Mouse (Mus musculus): ENCODE data around the gene Gm19426. TPM values are rescaled to one million over a fixed set of nuclear protein-coding genes. Genes with fewer than 3 reads are reported as not detected.
A peak's percentile ranks its signal among the peaks of the same experiment; 100 is the strongest.

Gene Gm19426
- 6.7 and 7.2 TPM in 2 replicates for polyA plus RNA-seq (2015; fragmentation: Nextera tagmentation; extraction: Ambion mirVana)

DNA sequence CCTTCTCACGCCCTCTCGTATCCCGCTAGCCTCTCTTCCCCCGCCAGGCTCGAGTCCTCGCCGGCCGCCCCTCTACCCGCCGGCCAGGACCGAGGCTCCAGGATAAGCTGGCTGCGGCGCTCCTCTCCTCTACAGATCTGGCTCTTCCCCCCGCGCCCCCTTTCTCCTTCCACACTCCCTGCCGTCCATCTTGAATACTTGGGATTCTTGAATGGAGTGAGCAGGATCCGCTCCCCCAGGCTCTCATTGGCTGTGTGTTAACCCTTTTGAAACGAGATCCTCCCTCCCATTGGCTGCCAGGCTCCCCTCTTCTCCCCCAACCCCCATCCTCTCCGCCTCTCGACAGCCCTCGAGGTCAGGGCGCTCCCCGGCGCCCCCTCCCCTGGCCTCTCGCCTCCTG, at the start of gene Gm19426:
TSS of gene Gm19426 (minus strand) at position 95 of the 400 bp plus-strand sequence.
- Histone ChIP-seq H3K27me3 (replicated peaks) (no peaks in the 10 kb centered on the region), H3K4me2 (peak within 1 kb of the TSS; percentile 80), H3K9ac (peak within 1 kb of the TSS; percentile 98), H3K4me3 (replicated peaks) (peak within 1 kb of the TSS; percentile 95), H3K4me1 (peaks cover 38% of the 10 kb centered on the region), H3K9me3 (no peaks in the 10 kb centered on the region), H3K36me3 (peaks cover 10% of the 10 kb centered on the region; the same call in 1 of the 2 replicates), H3K27ac (peak within 1 kb of the TSS; percentile 99)
- under 1% methylated on average over 25 of the region's 25 CpGs for WGBS
- peak; percentile 92 for ATAC-seq (ENCODE audit: insufficient read depth, low FRiP score, low read depth)

DNA sequence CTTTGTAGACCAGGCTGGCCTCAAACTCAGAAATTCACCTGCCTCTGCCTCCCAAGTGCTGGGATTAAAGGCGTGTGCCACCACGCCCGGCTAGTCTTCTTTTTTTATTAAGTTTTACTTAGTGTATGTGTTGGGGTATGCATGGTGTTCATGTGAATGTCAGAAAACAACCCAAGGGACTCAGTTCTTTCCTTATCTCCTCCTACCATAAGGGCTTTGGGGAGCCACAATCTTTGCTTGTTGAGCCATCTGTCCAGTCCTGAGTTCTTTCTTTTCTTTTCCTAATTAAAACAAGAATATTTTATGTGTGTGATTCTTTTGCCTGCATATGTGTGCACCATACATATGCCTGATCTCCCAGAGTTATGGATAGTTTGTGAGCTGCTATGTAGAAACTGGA, 49.7 kb upstream of the Gm19426 start:
- Histone ChIP-seq H3K9me3 (no peaks in the 10 kb centered on the region), H3K4me2 (no peak overlapping the region)
- 83% methylated on average over 3 of the region's 3 CpGs for whole genome bisulfite sequencing

GRCm38 (mm10) chr2:84792516-84792915, 49.1 kb upstream of the Gm19426 start:
- no peak for ATAC-seq (ENCODE audit: insufficient read depth, low FRiP score, low read depth)
- Histone ChIP-seq H3K4me2 (no peak overlapping the region), H3K9me3 (no peaks in the 10 kb centered on the region)

More for the DNA sequence above, 49.7 kb upstream of the Gm19426 start:
- H3K4me3 ChIP-seq (replicated peaks), result no peak overlapping the region
- no peak for ATAC-seq (ENCODE audit: insufficient read depth, low FRiP score, low read depth)
- no peak overlapping the region for H3K9ac ChIP-seq
- H3K36me3 ChIP-seq, result no peaks in the 10 kb centered on the region
- no peaks in the 10 kb centered on the region for H3K4me1 ChIP-seq
- no peak overlapping the region for H3K27ac ChIP-seq
- no peaks in the 10 kb centered on the region for H3K27me3 ChIP-seq (replicated peaks)

GRCm38 (mm10) chr2:84790418-84790817, 47.0 kb upstream of the Gm19426 start:
- WGBS, result 62% methylated on average over 9 of the region's 9 CpGs
- Histone ChIP-seq H3K9ac (no peak overlapping the region), H3K9me3 (no peaks in the 10 kb centered on the region), H3K36me3 (no peaks in the 10 kb centered on the region), H3K27me3 (replicated peaks) (no peaks in the 10 kb centered on the region), H3K4me3 (replicated peaks) (no peak overlapping the region), H3K4me1 (no peaks in the 10 kb centered on the region), H3K27ac (no peak overlapping the region), H3K4me2 (no peak overlapping the region)
- ATAC-seq (ENCODE audit: insufficient read depth, low FRiP score, low read depth), result no peak

More at GRCm38 (mm10) chr2:84792516-84792915, 49.1 kb upstream of the Gm19426 start:
- no peaks in the 10 kb centered on the region for H3K36me3 ChIP-seq
- no peak overlapping the region for H3K4me3 ChIP-seq (replicated peaks)
- H3K27me3 ChIP-seq (replicated peaks), result no peaks in the 10 kb centered on the region
- no peak overlapping the region for H3K27ac ChIP-seq
- 54% methylated on average over 3 of the region's 3 CpGs for WGBS
- no peaks in the 10 kb centered on the region for H3K4me1 ChIP-seq
- H3K9ac ChIP-seq, result no peak overlapping the region

DNA sequence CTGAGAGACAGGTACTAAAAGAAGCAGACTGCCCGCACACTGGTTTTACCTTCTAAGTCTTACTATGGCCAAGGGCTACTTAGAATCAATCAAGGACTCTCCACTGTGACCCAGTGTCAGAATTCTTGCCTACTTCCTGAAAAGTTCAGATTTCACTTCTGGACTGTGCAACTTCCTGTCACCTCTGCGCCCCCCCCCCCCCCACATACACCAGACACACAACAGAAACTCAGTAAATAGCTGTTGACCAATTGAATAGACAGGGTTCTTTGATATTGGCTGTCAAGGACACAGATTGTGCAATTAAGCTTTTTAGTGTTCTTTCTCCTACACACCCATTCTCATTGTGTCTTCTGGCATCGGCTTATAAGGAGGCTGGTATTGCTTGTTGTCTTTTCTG, 44.9 kb upstream of the Gm19426 start:
- Histone ChIP-seq H3K4me2 (no peak overlapping the region), H3K9me3 (no peaks in the 10 kb centered on the region), H3K36me3 (no peaks in the 10 kb centered on the region), H3K4me3 (replicated peaks) (no peak overlapping the region), H3K9ac (no peak overlapping the region), H3K4me1 (no peaks in the 10 kb centered on the region), H3K27ac (no peak overlapping the region), H3K27me3 (replicated peaks) (no peaks in the 10 kb centered on the region)
- ATAC-seq (ENCODE audit: insufficient read depth, low FRiP score, low read depth), result no peak
- WGBS, result 78% methylated on average over 3 of the region's 3 CpGs

DNA sequence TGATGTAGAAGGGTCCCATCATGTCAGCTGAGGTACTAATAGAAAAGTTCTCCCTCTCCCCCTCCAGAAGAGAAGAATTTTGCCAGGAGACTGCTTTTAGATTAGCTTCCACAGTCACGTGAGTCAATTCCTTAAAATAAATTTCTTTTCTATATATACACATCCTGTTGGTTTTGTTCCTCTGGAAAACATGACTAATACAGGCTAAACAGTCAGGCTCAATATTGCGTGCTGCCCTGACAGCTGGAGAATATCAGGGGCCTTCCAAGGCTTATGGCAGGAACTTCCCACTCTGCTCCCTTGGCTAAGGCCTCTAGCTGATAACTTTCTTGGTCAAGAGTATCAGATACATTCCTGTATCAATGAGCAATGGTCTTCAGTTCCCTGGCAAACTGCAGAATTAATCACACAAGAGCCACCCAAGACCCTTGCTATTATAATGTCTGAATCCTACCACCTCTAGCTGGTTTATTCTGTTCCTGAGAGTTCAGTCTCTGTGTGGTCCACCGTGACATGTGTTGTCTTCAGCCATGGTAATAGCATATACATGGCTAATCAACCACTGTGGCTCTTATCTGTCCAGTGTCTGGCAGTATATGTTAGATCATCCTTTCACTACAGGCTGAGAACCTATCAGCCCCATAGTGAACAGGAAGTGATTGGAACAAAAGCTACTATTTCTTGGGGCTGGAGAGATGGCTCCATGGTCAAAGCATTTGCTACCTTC, 40.5 kb upstream of the Gm19426 start:
- Histone ChIP-seq H3K4me1 (no peaks in the 10 kb centered on the region), H3K36me3 (no peaks in the 10 kb centered on the region), H3K4me3 (replicated peaks) (no peak overlapping the region), H3K27ac (peak overlapping the region; percentile 40; the same call in 1 of the 2 replicates), H3K4me2 (no peak overlapping the region), H3K9me3 (no peaks in the 10 kb centered on the region), H3K27me3 (replicated peaks) (no peaks in the 10 kb centered on the region), H3K9ac (no peak overlapping the region)
- WGBS, result 42% methylated on average over 3 of the region's 3 CpGs
- ATAC-seq (ENCODE audit: insufficient read depth, low FRiP score, low read depth), result no peak

- no peak for ATAC-seq (ENCODE audit: insufficient read depth, low FRiP score, low read depth)
- Histone ChIP-seq H3K4me1 (no peaks in the 10 kb centered on the region), H3K36me3 (no peaks in the 10 kb centered on the region), H3K9me3 (no peaks in the 10 kb centered on the region), H3K9ac (no peak overlapping the region), H3K4me3 (replicated peaks) (no peak overlapping the region), H3K27me3 (replicated peaks) (no peaks in the 10 kb centered on the region), H3K4me2 (no peak overlapping the region), H3K27ac (peak overlapping the region; percentile 35; the same call in 1 of the 2 replicates)
- 86% methylated on average over 1 of the region's 1 CpGs for WGBS
Observed at GRCm38 (mm10) chr2:84783315-84783714, 39.9 kb upstream of the Gm19426 start.

DNA sequence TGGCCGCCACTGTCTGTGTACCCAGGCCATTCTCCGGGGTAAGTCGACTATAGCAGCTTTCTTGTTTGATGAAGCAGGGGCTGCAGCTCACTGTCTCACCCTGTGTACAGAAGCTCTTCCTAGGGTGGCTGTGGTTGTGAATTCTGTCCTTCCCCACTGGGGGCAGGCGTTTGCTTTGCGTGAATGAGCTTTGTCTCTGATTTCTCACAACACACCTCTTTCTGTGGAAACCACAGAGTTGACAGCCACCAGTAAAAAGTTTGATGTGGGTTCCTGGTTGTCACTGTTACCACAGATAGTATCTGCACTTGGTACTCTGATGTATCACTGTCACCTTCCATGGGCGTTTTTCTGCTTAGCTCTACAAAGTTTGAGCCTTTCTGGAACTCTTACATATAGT, 35.8 kb upstream of the Gm19426 start:
- Histone ChIP-seq H3K4me1 (peaks cover 6% of the 10 kb centered on the region; the same call in 1 of the 2 replicates), H3K27ac (no peak overlapping the region), H3K4me3 (replicated peaks) (no peak overlapping the region), H3K27me3 (replicated peaks) (no peaks in the 10 kb centered on the region), H3K36me3 (no peaks in the 10 kb centered on the region), H3K9ac (no peak overlapping the region), H3K9me3 (no peaks in the 10 kb centered on the region), H3K4me2 (no peak overlapping the region)
- WGBS, result 43% methylated on average over 6 of the region's 6 CpGs
- no peak for ATAC-seq (ENCODE audit: insufficient read depth, low FRiP score, low read depth)

DNA sequence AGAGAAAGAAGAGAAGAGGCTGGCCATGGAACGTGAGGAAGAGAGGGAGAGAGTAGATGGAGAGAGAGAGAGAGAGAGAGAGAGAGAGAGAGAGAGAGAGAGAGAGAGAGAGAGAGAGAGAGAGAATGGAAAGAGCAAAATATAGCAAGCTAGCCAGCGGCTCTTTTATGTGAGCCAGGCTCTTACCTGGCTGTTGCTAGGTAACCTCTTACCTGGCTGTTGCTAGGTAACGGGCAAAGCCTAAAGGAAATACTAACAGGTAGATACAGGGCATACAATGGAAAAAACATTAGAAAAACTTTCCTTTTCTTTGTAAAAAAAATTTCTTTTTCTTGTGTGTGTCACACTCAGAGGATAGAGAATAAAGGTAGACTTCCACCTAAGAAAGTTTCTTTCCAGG, 34.3 kb upstream of the Gm19426 start:
- Histone ChIP-seq H3K27ac (no peak overlapping the region), H3K4me1 (peaks cover 6% of the 10 kb centered on the region; the same call in 1 of the 2 replicates), H3K4me2 (no peak overlapping the region), H3K36me3 (no peaks in the 10 kb centered on the region), H3K27me3 (replicated peaks) (no peaks in the 10 kb centered on the region), H3K4me3 (replicated peaks) (no peak overlapping the region), H3K9ac (no peak overlapping the region), H3K9me3 (no peaks in the 10 kb centered on the region)
- 55% methylated on average over 3 of the region's 3 CpGs for WGBS
- ATAC-seq (ENCODE audit: insufficient read depth, low FRiP score, low read depth), result no peak

GRCm38 (mm10) chr2:84775665-84776064, 32.2 kb upstream of the Gm19426 start:
- WGBS, result 65% methylated on average over 6 of the region's 6 CpGs
- Histone ChIP-seq H3K27me3 (replicated peaks) (no peaks in the 10 kb centered on the region), H3K4me3 (replicated peaks) (no peak overlapping the region), H3K4me1 (peaks cover 6% of the 10 kb centered on the region; the same call in 1 of the 2 replicates), H3K27ac (peak overlapping the region; percentile 76; the same call in 1 of the 2 replicates), H3K36me3 (no peaks in the 10 kb centered on the region), H3K9ac (no peak overlapping the region), H3K9me3 (no peaks in the 10 kb centered on the region), H3K4me2 (peak overlapping the region; percentile 9; the same call in 1 of the 2 replicates)
- ATAC-seq (ENCODE audit: insufficient read depth, low FRiP score, low read depth), result no peak

DNA sequence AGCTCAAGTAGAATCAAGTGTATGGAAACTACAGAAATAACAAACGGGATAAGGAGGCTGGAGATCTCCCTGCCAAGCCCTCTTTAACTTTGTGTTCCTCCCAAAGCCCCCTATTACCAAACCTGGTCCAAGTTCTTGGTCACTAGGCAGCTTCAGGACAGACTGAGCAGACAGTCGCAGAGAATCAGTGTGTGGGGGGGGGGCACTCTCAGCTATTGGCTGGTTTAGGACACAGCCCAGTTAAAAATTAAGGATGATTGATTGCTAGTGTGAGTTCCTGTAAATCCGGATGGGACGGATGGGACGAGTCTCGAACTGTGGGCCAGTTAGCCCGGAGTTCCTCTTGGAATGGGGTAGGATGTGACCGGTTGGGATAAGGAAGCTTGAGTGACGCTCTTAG, 31.8 kb upstream of the Gm19426 start, which contains the start of gene Serping1:
TSS of gene Serping1 (minus strand) at position 204 of the 400 bp plus-strand sequence.
- H3K9ac ChIP-seq, result no peak within 1 kb of the TSS
- no peaks in the 10 kb centered on the region for H3K27me3 ChIP-seq (replicated peaks)
- peaks cover 6% of the 10 kb centered on the region; the same call in 1 of the 2 replicates for H3K4me1 ChIP-seq
- 42% methylated on average over 9 of the region's 9 CpGs for WGBS
- ATAC-seq (ENCODE audit: insufficient read depth, low FRiP score, low read depth), result peak; percentile 59; the same call in 1 of the 2 replicates
- peak within 1 kb of the TSS; percentile 50 for H3K4me2 ChIP-seq
- H3K9me3 ChIP-seq, result no peaks in the 10 kb centered on the region
- no peaks in the 10 kb centered on the region for H3K36me3 ChIP-seq
- peak within 1 kb of the TSS; percentile 31 for H3K4me3 ChIP-seq (replicated peaks)
- peak within 1 kb of the TSS; percentile 76 for H3K27ac ChIP-seq

DNA sequence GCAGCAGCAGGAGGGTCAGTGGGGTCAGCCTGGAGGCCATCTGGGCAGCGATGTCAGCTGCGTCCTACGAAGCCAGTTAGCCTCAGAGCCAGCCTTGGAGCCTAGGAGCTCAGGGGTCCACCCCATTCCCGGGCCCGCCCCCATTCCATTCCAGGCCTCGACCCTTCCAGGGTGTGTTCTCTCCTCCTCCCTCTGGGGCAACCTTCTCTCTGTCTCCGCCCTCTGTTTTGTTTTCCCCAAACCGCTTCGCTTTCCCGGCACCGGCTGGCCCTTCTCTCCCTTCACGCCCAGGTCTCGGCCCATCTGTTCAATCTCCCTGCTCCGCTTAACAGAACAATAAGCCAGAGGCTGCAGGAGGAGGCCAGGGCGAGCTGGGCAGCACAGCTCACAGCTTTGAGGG, 31.3 kb upstream of the Gm19426 start:
- H3K36me3 ChIP-seq, result no peaks in the 10 kb centered on the region
- WGBS, result 3% methylated on average over 15 of the region's 15 CpGs
- peak overlapping the region; percentile 48 for H3K27ac ChIP-seq

More for the DNA sequence above, 31.3 kb upstream of the Gm19426 start:
- Histone ChIP-seq H3K27me3 (replicated peaks) (no peaks in the 10 kb centered on the region), H3K4me2 (peak overlapping the region; percentile 50), H3K4me3 (replicated peaks) (peak overlapping the region; percentile 31), H3K4me1 (peaks cover 6% of the 10 kb centered on the region; the same call in 1 of the 2 replicates), H3K9ac (no peak overlapping the region), H3K9me3 (no peaks in the 10 kb centered on the region)
- peak; percentile 87 for ATAC-seq (ENCODE audit: insufficient read depth, low FRiP score, low read depth)
